Mouse (Mus musculus) hindbrain, embryonic 14.5 days (tissue): ENCODE data around the gene Zfp277. TPM values are rescaled to one million over a fixed set of nuclear protein-coding genes. Genes with fewer than 3 reads are reported as not detected.
A peak's percentile ranks its signal among the peaks of the same experiment; 100 is the strongest.

Source experiments
- ATAC-seq: fragments of 200-750 bp; cut with Nextera tagmentation; 2 replicates; pipeline ENCODE4 v1.8.0; 2017; ENCODE audit warnings: moderate number of reproducible peaks, mild to moderate bottlenecking, moderate TSS enrichment, moderate library complexity; ENCODE audit not compliant: low FRiP score
- DNase-seq: peaks from one replicate; pipeline ENCODE4 v3.0.0-alpha.2; 2015; ENCODE audit warnings: low spot score
- H3K27ac ChIP-seq: fragments of 300-500 bp; sonication (generic); 2 replicates; pipeline ENCODE4 v1.5.1; 2014; ENCODE audit warnings: mild to moderate bottlenecking, moderate library complexity
- H3K27me3 ChIP-seq: fragments of 300-500 bp; sonication (generic); 2 replicates; pipeline ENCODE4 v1.6.1; 2014; ENCODE audit warnings: mild to moderate bottlenecking, low read length, mixed read lengths; ENCODE audit not compliant: control insufficient read depth, insufficient read depth
- H3K36me3 ChIP-seq: fragments of 300-500 bp; sonication (generic); replicated peaks from 2 replicates; pipeline ENCODE4 v1.6.1; 2014; ENCODE audit not compliant: control insufficient read depth, insufficient read depth
- H3K4me1 ChIP-seq: fragments of 300-500 bp; sonication (generic); replicated peaks from 2 replicates; pipeline ENCODE4 v1.6.1; 2014; ENCODE audit warnings: antibody characterized with exemption, low read length, mixed read lengths; ENCODE audit not compliant: control insufficient read depth, insufficient read depth
- H3K4me2 ChIP-seq: fragments of 300-500 bp; sonication (generic); replicated peaks from 2 replicates; pipeline ENCODE4 v1.6.1; 2014; ENCODE audit warnings: mild to moderate bottlenecking, moderate library complexity
- H3K4me3 ChIP-seq: fragments of 300-500 bp; sonication (generic); replicated peaks from 2 replicates; pipeline ENCODE4 v1.5.1; 2014; ENCODE audit warnings: mild to moderate bottlenecking, low read length
- H3K9ac ChIP-seq: fragments of 300-500 bp; sonication (generic); 2 replicates; pipeline ENCODE4 v1.6.1; 2014
- H3K9me3 ChIP-seq: fragments of 300-500 bp; sonication (generic); 2 replicates; pipeline ENCODE4 v1.6.1; 2016; ENCODE audit warnings: low read length; ENCODE audit not compliant: control insufficient read depth
- WGBS: fragments of 180-500 bp; shearing (Covaris S2); extraction: QIAGEN DNeasy Blood & Tissue Kit; methylation state at CpG from one replicate; pipeline ENCODE4 v1.1.7; 2014; 5-methylcytosine and 5-hydroxymethylcytosine counted together
- polyA plus RNA-seq: library from polyadenylated mRNA; unstranded; fragments of >200 nt; fragmentation: Nextera tagmentation; extraction: Ambion mirVana; gene quantifications from 2 replicates; pipeline ENCODE4 v1.2.1, GENCODE M21; 2014

Zfp277 gene
- polyA plus RNA-seq, 1 experiment from 2014 or later = 31.8 TPM

GRCm38 (mm10) chr12:40383718-40384117 lies 62.0 kb downstream of the Zfp277 start:
- Histone ChIP-seq H3K9ac (no peak overlapping the region), H3K9me3 (no peaks in the 10 kb centered on the region), H3K4me3 (no peak overlapping the region), H3K4me2 (no peak overlapping the region), H3K27me3 (no peaks in the 10 kb centered on the region), H3K36me3 (no peaks in the 10 kb centered on the region), H3K4me1 (0 out of 2 replicates have a peak, but pooled peaks cover 4% of the 10 kb centered on the region), H3K27ac (no peak overlapping the region)
- WGBS = 90% methylated on average over 6 of the region's 6 CpGs
- no peak for ATAC-seq
- DNase-seq = no peak

GRCm38 (mm10) chr12:40382539-40382938 lies 63.2 kb downstream of the Zfp277 start:
- ATAC-seq (no peak), DNase-seq (no peak)
- Histone ChIP-seq H3K4me2 (no peak overlapping the region), H3K4me1 (0 out of 2 replicates have a peak, but pooled peaks cover under 1% of the 10 kb centered on the region), H3K27me3 (no peaks in the 10 kb centered on the region), H3K27ac (no peak overlapping the region), H3K4me3 (no peak overlapping the region), H3K36me3 (no peaks in the 10 kb centered on the region), H3K9ac (no peak overlapping the region), H3K9me3 (no peaks in the 10 kb centered on the region)
- 89% methylated on average over 5 of the region's 5 CpGs for WGBS

GRCm38 (mm10) chr12:40381824-40382223 lies 63.9 kb downstream of the Zfp277 start:
- Histone ChIP-seq H3K27ac (no peak overlapping the region), H3K36me3 (no peaks in the 10 kb centered on the region), H3K9me3 (no peaks in the 10 kb centered on the region), H3K4me2 (no peak overlapping the region), H3K27me3 (no peaks in the 10 kb centered on the region), H3K4me1 (no peaks in the 10 kb centered on the region), H3K4me3 (no peak overlapping the region), H3K9ac (no peak overlapping the region)
- ATAC-seq = no peak
- no peak for DNase-seq
- WGBS = 94% methylated on average over 11 of the region's 11 CpGs

DNA sequence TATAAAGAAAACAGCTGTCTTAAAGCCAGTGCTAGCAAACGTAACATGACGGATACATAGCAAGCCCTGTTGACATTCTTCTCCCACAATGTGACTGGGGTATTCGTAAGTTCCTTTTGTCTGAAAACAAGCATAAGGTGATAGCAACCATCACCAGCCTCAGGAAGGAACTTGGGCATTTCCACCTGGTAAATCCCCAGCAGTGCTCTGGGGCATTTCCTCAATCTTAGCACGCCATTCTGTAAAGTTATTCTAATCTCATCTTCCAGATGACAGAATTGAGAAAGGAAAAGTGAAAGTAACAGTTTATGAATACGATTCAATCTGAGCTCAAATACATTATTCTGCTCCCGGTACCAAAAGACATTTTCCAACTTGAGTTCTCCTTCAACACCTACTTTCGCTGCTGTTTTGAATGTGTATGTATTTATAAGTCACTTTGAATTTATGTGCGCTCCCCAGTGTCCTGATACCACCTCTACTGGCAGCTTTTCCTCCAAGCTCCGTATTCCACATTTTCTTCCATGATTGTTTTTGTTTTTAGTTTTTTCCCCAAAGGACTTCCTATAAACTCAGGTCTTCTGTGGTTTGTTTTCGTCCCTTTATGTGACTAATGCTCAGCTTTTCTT lies 64.4 kb downstream of the Zfp277 start:
- H3K4me1 ChIP-seq = no peaks in the 10 kb centered on the region
- no peak overlapping the region for H3K9ac ChIP-seq
- ATAC-seq = no peak
- H3K4me3 ChIP-seq = no peak overlapping the region
- no peak overlapping the region for H3K27ac ChIP-seq
- H3K9me3 ChIP-seq = no peaks in the 10 kb centered on the region
- H3K36me3 ChIP-seq = no peaks in the 10 kb centered on the region
- H3K4me2 ChIP-seq = no peak overlapping the region
- DNase-seq = no peak
- WGBS = 89% methylated on average over 10 of the region's 10 CpGs
- H3K27me3 ChIP-seq = no peaks in the 10 kb centered on the region

DNA sequence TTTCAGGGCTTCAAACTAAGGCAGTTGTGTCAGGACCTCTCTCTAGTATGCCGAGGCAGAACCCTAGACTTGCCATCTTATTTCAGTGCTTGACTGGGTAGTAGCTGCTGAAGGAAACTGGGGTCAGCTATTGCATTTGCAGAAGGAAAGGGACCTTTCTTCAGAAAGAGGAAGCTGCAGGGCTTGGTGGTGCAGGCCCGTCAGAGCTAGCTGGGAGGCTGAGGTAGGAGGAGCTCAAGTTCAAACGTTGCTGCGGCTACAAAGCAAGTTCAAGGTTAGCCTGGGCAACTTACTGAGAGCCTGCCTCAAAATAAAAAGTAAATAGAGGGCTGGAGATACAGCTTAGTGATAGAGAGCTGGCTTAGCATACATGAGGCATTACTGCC lies 66.2 kb downstream of the Zfp277 start:
- H3K27ac ChIP-seq = no peak overlapping the region
- no peaks in the 10 kb centered on the region for H3K4me1 ChIP-seq
- H3K9me3 ChIP-seq = no peaks in the 10 kb centered on the region
- no peak overlapping the region for H3K4me3 ChIP-seq
- ATAC-seq = no peak
- H3K27me3 ChIP-seq = no peaks in the 10 kb centered on the region
- 87% methylated on average over 4 of the region's 4 CpGs for WGBS
- H3K9ac ChIP-seq = no peak overlapping the region
- no peak for DNase-seq
- no peak overlapping the region for H3K4me2 ChIP-seq
- no peaks in the 10 kb centered on the region for H3K36me3 ChIP-seq

DNA sequence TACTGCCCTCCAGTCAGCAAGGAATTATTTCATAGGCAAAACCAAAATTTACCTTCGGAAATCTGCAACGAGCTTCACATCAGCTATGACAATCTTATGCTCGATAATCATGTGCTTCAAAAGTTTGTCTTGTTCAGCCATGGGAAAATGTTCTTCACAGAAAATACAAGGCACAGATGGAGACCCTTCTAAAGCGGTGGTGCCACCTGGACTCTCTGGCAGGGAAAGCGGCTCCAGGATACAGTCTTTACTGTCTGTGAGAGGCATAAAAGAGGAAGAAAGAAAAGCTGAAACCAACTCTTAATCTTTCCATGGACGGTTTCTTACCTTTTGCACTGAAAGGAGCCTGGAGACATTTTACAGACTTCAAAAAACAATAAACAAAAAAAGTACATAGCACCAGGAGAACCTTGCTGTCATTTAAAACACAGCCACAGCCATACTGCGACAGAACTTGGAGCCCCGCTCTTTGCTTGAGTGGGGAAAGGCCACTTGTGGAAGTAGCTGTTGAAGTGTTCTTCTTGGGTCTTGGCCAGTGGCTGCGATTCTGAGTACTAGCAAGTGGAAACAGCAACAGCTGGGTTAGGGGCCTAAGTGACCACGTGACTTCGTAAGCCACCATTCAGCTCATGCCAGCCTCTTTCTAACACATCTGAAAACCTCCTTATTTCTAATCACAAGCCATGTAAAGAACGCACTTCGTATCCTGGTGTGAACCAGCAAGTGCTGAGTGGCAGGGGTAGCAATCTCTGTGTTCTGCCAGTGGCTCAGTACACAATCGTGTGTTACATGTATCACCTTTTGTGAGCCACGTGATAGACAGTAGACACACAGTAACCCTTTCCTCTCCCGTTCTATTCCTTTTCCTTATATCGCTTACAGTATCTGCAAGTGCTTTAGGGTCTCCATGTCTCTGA lies 66.8 kb downstream of the Zfp277 start:
- no peak for DNase-seq
- H3K9me3 ChIP-seq = no peaks in the 10 kb centered on the region
- ATAC-seq = no peak
- no peak overlapping the region for H3K9ac ChIP-seq
- H3K27ac ChIP-seq = no peak overlapping the region
- WGBS = 91% methylated on average over 17 of the region's 17 CpGs
- H3K4me1 ChIP-seq = no peaks in the 10 kb centered on the region
- H3K27me3 ChIP-seq = no peaks in the 10 kb centered on the region
- H3K36me3 ChIP-seq = no peaks in the 10 kb centered on the region
- H3K4me3 ChIP-seq = no peak overlapping the region
- H3K4me2 ChIP-seq = no peak overlapping the region

GRCm38 (mm10) chr12:40351879-40352278 lies 93.8 kb downstream of the Zfp277 start:
- 87% methylated on average over 3 of the region's 3 CpGs for WGBS
- ATAC-seq (no peak), DNase-seq (no peak)
- no peak overlapping the region for H3K27ac ChIP-seq
- H3K4me2 ChIP-seq = no peak overlapping the region
- H3K27me3 ChIP-seq = no peaks in the 10 kb centered on the region
- no peaks in the 10 kb centered on the region for H3K9me3 ChIP-seq
- H3K4me3 ChIP-seq = no peak overlapping the region
- H3K9ac ChIP-seq = no peak overlapping the region
- H3K36me3 ChIP-seq = no peaks in the 10 kb centered on the region
- peaks cover 2% of the 10 kb centered on the region; the same call in 1 of the 2 replicates for H3K4me1 ChIP-seq

DNA sequence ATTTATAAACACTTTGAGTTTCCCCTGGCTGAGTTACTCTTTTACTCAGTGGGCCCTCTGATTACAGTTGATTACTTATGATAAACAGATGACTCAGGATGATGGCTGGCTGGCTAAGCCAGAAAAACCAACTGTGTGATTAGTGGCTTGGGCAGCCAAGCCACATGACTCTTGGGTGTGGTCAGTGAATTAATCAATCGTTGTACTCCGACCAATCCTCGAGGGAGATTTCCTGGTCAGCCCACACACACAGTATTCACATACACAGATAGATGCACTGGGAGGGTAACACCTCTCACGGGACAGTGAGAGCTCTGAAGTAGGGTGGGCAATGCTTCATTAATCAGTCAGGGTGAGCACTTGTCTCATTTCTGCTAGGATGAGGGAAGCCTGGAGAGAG lies 97.5 kb downstream of the Zfp277 start:
- ATAC-seq = no peak
- no peaks in the 10 kb centered on the region for H3K9me3 ChIP-seq

DNA sequence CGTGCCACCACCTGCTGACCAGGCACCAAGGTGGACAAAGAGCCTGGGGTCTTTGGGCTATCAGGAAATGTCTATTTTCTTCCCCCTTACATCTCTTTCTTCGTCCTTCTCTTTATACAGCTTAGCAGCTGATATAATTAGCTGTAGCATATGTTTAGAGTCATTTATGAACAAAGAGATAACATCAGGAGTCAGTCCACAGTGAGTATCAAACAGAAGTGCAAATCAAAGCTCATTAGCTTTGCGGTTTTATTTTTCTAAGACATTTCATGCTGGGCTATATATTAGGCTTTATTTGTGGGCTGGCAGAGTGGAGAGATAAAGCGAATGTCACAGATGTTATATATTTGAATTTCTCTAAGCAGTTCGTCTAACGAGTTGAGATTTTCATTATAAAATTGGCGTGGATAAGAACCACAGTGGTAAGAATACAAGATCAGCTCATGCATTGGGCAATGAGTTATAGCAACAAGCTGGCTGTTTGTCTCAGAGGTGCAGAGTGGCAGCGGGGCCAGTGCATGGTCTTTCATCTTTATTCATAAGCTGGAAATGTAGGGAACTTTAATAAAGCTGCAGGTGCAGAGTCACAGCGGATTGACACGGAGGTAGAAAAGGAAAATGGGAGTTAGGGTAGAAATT lies 98.5 kb downstream of the Zfp277 start:
- H3K36me3 ChIP-seq = no peaks in the 10 kb centered on the region
- 48% methylated on average over 10 of the region's 10 CpGs for WGBS
- peaks cover 4% of the 10 kb centered on the region; the same call in 1 of the 2 replicates for H3K4me1 ChIP-seq
- ATAC-seq (peak; percentile 37; the same call in 1 of the 2 replicates), DNase-seq (no peak)
- 0 out of 2 replicates have a peak overlapping the region, but pooled peaks have one; percentile 0 for H3K27ac ChIP-seq
- no peak overlapping the region for H3K9ac ChIP-seq
- H3K9me3 ChIP-seq = no peaks in the 10 kb centered on the region
- H3K27me3 ChIP-seq = no peaks in the 10 kb centered on the region
- no peak overlapping the region for H3K4me2 ChIP-seq
- no peak overlapping the region for H3K4me3 ChIP-seq

More for the DNA sequence above, 97.5 kb downstream of the Zfp277 start:
- H3K27ac ChIP-seq = no peak overlapping the region
- DNase-seq = no peak
- H3K36me3 ChIP-seq = no peaks in the 10 kb centered on the region
- no peaks in the 10 kb centered on the region for H3K27me3 ChIP-seq
- H3K9ac ChIP-seq = no peak overlapping the region
- H3K4me3 ChIP-seq = no peak overlapping the region
- peaks cover 4% of the 10 kb centered on the region; the same call in 1 of the 2 replicates for H3K4me1 ChIP-seq
- H3K4me2 ChIP-seq = no peak overlapping the region
- WGBS = 76% methylated on average over 4 of the region's 4 CpGs
